In the genomic region with DNA sequence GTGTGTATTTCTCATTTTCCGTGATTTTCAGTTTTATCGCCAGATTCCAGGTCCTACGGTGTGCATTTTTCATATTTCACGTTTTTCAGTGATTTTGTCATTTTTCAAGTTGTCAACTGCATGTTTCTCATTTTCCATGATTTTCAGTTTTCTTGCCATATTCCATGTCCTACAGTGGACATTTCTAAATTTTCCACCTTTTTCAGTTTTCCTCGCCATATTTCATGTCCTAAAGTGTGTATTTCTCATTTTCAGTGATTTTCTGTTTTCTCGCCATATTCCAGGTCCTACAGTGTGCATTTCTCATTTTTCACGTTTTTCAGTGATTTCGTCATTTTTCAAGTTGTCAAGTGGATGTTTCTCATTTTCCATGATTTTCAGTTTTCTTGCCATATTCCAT, we compare ENCODE assay signal across 15 mouse cellular contexts. TPM values are rescaled to one million over a fixed set of nuclear protein-coding genes. Genes with fewer than 3 reads are reported as not detected.
DNase-seq lines count a peak whose midpoint lies in the region.
"Not testable (repeated sequence)": the region's sequence is repeated elsewhere in the genome, so short reads cannot be mapped to it uniquely, and the experiment has no call there.
"Had no signal": no experiment of that assay in that cellular context is flagged by ENCODE, and none has a peak within 500 bp of the region (broad histone marks: within the 10 kb centered on the region; RNA-seq: fewer than 3 reads in every experiment).

No protein-coding gene starts in this region.

- intact Hi-C loops in heart, postnatal 14 days (cut with DNase I), result not testable (repeated sequence)

- DNase-seq in CD8-positive naive resting alpha-beta T cell, adult 2 months (ENCODE audit: low read depth in 2 of 2, low spot score in 2 of 2), result peak; percentile 51 to 66
- DNase-seq in cerebellum, adult 9-11 months, result peak; percentile 11
- peak; percentile 1 to 6 for DNase-seq in heart, postnatal 14 days
- peak; percentile 16 for DNase-seq in layer of hippocampus, adult 11-12 months (ENCODE audit: low spot score)
- peak; percentile 1 to 6 for DNase-seq in left cerebral cortex, adult 18-20 months (ENCODE audit: low spot score in 2 of 2)
- DNase-seq in lung, postnatal 25 days (ENCODE audit: low spot score), result peak; percentile 31
- DNase-seq in right cerebral cortex, adult 18-20 months, result peak; percentile 5
- peak; percentile 57 for DNase-seq in testis, postnatal 14 days (ENCODE audit: low spot score)

RNA-seq across cellular contexts. Expression of gene Gm10722, which starts 0.3 kb away (rescaled TPM):
- not detected for total RNA-seq in heart, postnatal 14 days (2021)
- not detected for total RNA-seq in left cerebral cortex, adult 18-20 months (2021)
- total RNA-seq: adrenal gland, postnatal 36 days; CH12.LX; gastrocnemius, postnatal 10 days; heart, adult 18-20 months; left cerebral cortex, adult 2 months; megakaryocyte, adult 5-6 weeks; MEL had no signal

RNA-seq across cellular contexts. Expression of gene Gm11168, which starts 2.1 kb away (rescaled TPM):
- total RNA-seq in heart, postnatal 14 days (2021), result not detected
- total RNA-seq in left cerebral cortex, adult 18-20 months (2021), result not detected
- total RNA-seq: adrenal gland, postnatal 36 days; CH12.LX; gastrocnemius, postnatal 10 days; heart, adult 18-20 months; left cerebral cortex, adult 2 months had no signal

RNA-seq across cellular contexts. Expression of gene Gm10721, which starts 11.9 kb away (rescaled TPM):
- total RNA-seq in heart, postnatal 14 days (2021), result not detected
- total RNA-seq in left cerebral cortex, adult 18-20 months (2021), result not detected
- total RNA-seq: gastrocnemius, postnatal 10 days had no signal

RNA-seq across cellular contexts. Expression of gene Gm10720, which starts 14.4 kb away (rescaled TPM):
- total RNA-seq in heart, postnatal 14 days (2021), result not detected
- total RNA-seq in left cerebral cortex, adult 18-20 months (2021), result not detected
- total RNA-seq: adrenal gland, postnatal 36 days; CH12.LX; gastrocnemius, postnatal 10 days; heart, adult 18-20 months; left cerebral cortex, adult 2 months; MEL had no signal

RNA-seq across cellular contexts. Expression of gene Gm10719, which starts 16.2 kb away (rescaled TPM):
- not detected for total RNA-seq in heart, postnatal 14 days (2021)
- total RNA-seq in left cerebral cortex, adult 18-20 months (2021), result under 1 TPM in 1 of 2 experiments, not detected in 1; 0.54 TPM
- total RNA-seq: left cerebral cortex, adult 2 months had no signal

Comparison
In these comparisons a context has a peak if more than half of its experiments do, and no peak if none do; other contexts are left out.
1. Peak in every context shown above with its lines: DNase-seq.
2. DNase-seq: peak in every context shown above with its lines; median percentile 58 in CD8-positive naive resting alpha-beta T cell, adult 2 months; 57 in testis, postnatal 14 days; 31 in lung, postnatal 25 days; 16 in layer of hippocampus, adult 11-12 months; 11 in cerebellum, adult 9-11 months; 5 in right cerebral cortex, adult 18-20 months; 4 in heart, postnatal 14 days; 4 in left cerebral cortex, adult 18-20 months.